7 mouse cellular contexts compared by ENCODE assay signal in genomic region chr8:80738388-80739154, GRCm38 (mm10). TPM values are rescaled to one million over a fixed set of nuclear protein-coding genes. Genes with fewer than 3 reads are reported as not detected.
A peak's percentile ranks its signal among the peaks of the same experiment; 100 is the strongest.
DNase-seq lines count a peak whose midpoint lies in the region; ATAC-seq and TF ChIP-seq lines count a peak whose summit lies in the region.

No protein-coding gene starts in this region.

- TF ChIP-seq POLR2A in cortical plate, adult 2 months (IDR thresholded peaks at IDR 0.05; ENCODE audit: extremely low read depth, insufficient read depth, low read length): no peak

- peak overlapping the region; percentile 85 for H3K9ac ChIP-seq in hindbrain, postnatal 0 days (replicated peaks; ENCODE audit: low read length)

- TF ChIP-seq CTCF in cortical plate, adult 2 months (IDR thresholded peaks at IDR 0.05; ENCODE audit: extremely low read depth, insufficient read depth, low read length): no peak
- 0 out of 2 replicates have a peak, but pooled peaks have one; percentile 12 for TF ChIP-seq CTCF in hindbrain, postnatal 0 days (IDR thresholded peaks at IDR 0.05; ENCODE audit: low read depth)

- DNase-seq in adrenal gland, adult 2 months: peak; percentile 58
- DNase-seq in gastrocnemius, adult 8-10 months (ENCODE audit: low spot score in 2 of 2): peak; percentile 4 to 20
- peak; percentile 73 for DNase-seq in hindbrain, postnatal 0 days (ENCODE audit: low spot score)
- DNase-seq in left cerebral cortex, postnatal 4 days: peak; percentile 79
- DNase-seq in midbrain, embryonic 10.5 days (ENCODE audit: low spot score): peak; percentile 75
- peak; percentile 13 for DNase-seq in skeletal muscle tissue, adult 2 months (ENCODE audit: low read depth, low spot score)

- H3K4me3 ChIP-seq in cortical plate, adult 2 months (ENCODE audit: insufficient read depth, low read length): peak overlapping the region; percentile 82
- peak overlapping the region; percentile 73 for H3K4me3 ChIP-seq in hindbrain, postnatal 0 days (ENCODE audit: low read length)
- peak overlapping the region; percentile 92 for H3K4me3 ChIP-seq in midbrain, embryonic 10.5 days

- peak; percentile 72 for ATAC-seq in hindbrain, postnatal 0 days

- H3K4me2 ChIP-seq in hindbrain, postnatal 0 days (ENCODE audit: low read depth, low read length): peak overlapping the region; percentile 80

- under 1% methylated on average over 48 of the region's 84 CpGs for WGBS in hindbrain, postnatal 0 days
- under 1% methylated on average over 83 of the region's 84 CpGs for WGBS in midbrain, embryonic 10.5 days

- peak overlapping the region; percentile 98 for H3K27ac ChIP-seq in cortical plate, adult 2 months (ENCODE audit: insufficient read depth, low read length)
- H3K27ac ChIP-seq in hindbrain, postnatal 0 days: peak overlapping the region; percentile 96
- peak overlapping the region; percentile 98 for H3K27ac ChIP-seq in midbrain, embryonic 10.5 days (replicated peaks)

- H3K36me3 ChIP-seq in hindbrain, postnatal 0 days (ENCODE audit: insufficient read depth, low read length): peaks cover 4% of the 10 kb centered on the region; the same call in 1 of the 2 replicates
- peaks cover 29% of the 10 kb centered on the region for H3K36me3 ChIP-seq in midbrain, embryonic 10.5 days

- H3K9me3 ChIP-seq in hindbrain, postnatal 0 days (ENCODE audit: low read length): no peaks in the 10 kb centered on the region
- no peaks in the 10 kb centered on the region for H3K9me3 ChIP-seq in midbrain, embryonic 10.5 days (replicated peaks)

- intact Hi-C loops in left cerebral cortex, postnatal 4 days (cut with DNase I): no loop called here

- H3K27me3 ChIP-seq in hindbrain, postnatal 0 days (ENCODE audit: insufficient read depth, low read length): no peaks in the 10 kb centered on the region
- H3K27me3 ChIP-seq in midbrain, embryonic 10.5 days (ENCODE audit: low read depth, poor library complexity, severe bottlenecking): no peaks in the 10 kb centered on the region

- H3K4me1 ChIP-seq in cortical plate, adult 2 months (ENCODE audit: control insufficient read depth, insufficient read depth, low read length): no peaks in the 10 kb centered on the region; the same call in 1 of the 2 replicates
- peaks cover 5% of the 10 kb centered on the region; the same call in 1 of the 2 replicates for H3K4me1 ChIP-seq in hindbrain, postnatal 0 days (ENCODE audit: insufficient read depth, low read length)
- H3K4me1 ChIP-seq in midbrain, embryonic 10.5 days: peaks cover 18% of the 10 kb centered on the region

RNA-seq across cellular contexts. Expression of gene Smarca5, which starts 0.7 kb away (rescaled TPM):
- total RNA-seq in adrenal gland, adult 2 months (2021): 10 to 100 TPM; 65.0 to 69.2 TPM
- polyA plus RNA-seq in adrenal gland, adult 2 months (2012; rRNA removed): 16.4 and 17.8 TPM in 2 replicates
- 17.6 and 17.9 TPM in 2 replicates for polyA plus RNA-seq in cortical plate, adult 2 months (2012; rRNA removed)
- total RNA-seq in gastrocnemius, adult 8-10 months (2022): 10 to 100 TPM; 26.0 to 32.8 (median 29.7) TPM
- total RNA-seq in hindbrain, postnatal 0 days (2014; rRNA removed): 22.6 and 27.3 TPM in 2 replicates
- 39.7 and 43.7 TPM in 2 replicates for polyA plus RNA-seq in hindbrain, postnatal 0 days (2015; fragmentation: Nextera tagmentation; extraction: Ambion mirVana)
- total RNA-seq in left cerebral cortex, postnatal 4 days (2021): 10 to 100 TPM; 47.9 to 51.8 TPM
- 112 and 113 TPM in 2 replicates for polyA plus RNA-seq in midbrain, embryonic 10.5 days (2016; fragmentation: Nextera tagmentation; extraction: Ambion mirVana)

Comparison
In these comparisons a context has a peak if more than half of its experiments do, and no peak if none do; other contexts are left out.
1. Peak in every context shown above with its lines: DNase-seq, ATAC-seq, H3K4me3 ChIP-seq and H3K27ac ChIP-seq.
2. DNase-seq: peak in every context shown above with its lines; median percentile 79 in left cerebral cortex, postnatal 4 days; 75 in midbrain, embryonic 10.5 days; 73 in hindbrain, postnatal 0 days; 58 in adrenal gland, adult 2 months; 13 in skeletal muscle tissue, adult 2 months; 12 in gastrocnemius, adult 8-10 months.